Mouse (Mus musculus) embryo, embryonic 11.5 days (tissue): ENCODE measurements around the gene Gm14322.
"Not testable (repeated sequence)": the region's sequence is repeated elsewhere in the genome, so short reads cannot be mapped to it uniquely, and the experiment has no call there.

ENCODE experiments used
- DNase-seq: peaks from one replicate; pipeline ENCODE4 v3.0.0-alpha.2; 2012; ENCODE audit warnings: low read depth, low spot score

The Gm14322 gene

DNA sequence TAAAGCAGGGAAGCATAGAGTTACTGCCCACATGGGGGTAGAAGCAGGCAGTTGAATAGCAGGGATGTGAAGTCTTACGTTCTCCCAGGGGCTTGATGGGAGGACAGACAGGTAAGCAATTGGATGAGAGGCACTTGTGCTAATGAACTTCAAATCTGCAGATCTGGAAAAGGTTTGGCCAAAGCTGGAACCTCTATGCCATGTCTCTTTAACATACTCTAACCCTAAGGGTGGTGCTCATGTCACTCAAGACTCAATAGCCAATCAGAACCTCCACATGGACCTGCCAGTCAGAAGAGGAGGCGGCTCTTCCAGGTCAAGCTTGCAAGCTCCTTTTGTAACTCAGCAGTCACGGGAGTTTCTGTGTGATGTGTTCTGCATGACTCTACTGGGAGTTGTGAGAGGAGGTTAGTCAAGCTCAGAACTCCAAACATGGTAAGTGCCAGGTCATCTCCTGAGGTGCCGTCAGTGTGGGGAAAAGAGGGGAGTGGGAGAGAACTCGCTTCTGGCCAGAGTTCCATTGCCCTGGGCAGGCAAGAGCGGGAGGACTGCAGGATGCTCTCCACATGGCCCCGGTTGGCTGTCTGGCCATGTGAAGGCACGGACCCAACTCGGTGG, at the start of gene Gm14322:
Gm14322 (plus strand) TSS at position 348 of the 618 bp plus-strand sequence.
- DNase-seq, result not testable (repeated sequence)

DNA sequence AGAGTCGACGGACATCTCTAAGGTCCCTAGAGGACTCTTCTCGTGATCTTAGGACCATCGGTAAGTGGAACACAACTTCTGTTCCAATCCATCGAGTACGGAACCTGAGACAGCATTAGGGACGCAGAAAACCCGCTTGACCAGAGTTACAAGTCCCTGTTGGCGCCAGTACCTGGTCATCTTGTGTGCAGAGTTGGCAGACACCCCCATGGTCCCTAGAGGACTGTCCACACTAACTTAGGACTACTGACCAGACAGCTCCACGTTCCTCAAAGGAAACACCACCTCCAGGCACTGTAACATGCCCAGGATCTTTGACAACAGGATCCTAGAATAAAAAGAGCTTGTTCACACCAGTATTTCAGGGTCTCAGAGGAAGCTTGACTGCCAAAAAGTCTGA, 17.6 kb upstream of the Gm14322 start:
- DNase-seq, result not testable (repeated sequence)

DNA sequence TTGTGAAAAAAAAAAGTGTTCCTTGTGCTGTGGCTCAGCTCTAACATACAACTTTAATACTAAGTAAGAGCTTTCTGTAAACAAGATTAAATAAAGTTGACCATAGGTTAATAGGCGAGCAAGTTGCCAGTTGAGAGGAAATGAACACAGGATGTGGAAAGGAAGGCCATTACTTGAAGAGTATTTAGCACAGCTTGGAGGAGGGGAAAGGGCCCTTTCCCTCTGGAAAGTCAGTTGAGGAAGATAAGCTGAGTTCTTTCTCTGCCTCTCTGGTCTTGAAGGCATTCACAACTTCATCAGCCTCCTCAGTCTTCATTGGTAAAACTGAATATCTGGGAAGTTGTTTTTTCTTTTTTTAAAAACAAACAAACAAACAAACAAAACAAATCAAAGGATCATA, 28.3 kb downstream of the Gm14322 start:
- DNase-seq, result not testable (repeated sequence)

DNA sequence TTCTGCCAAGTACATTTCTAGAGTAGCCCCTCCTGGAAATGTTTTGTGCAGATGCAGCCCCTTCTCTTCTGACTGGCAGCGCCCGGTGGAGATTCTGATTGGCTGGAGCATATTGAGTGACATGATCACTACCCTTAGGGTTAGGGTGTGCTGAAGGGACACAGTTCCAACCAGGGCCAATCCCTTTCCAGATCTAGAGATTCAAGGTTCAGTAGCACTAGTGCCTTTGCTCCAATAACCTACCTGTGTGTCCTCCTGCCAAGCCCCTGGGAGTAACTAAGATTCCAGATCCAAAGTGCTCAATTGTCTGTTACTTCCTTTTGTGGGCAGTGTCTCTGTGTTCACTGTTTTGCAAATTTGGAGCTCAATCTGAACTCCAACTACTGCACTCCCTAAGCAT, 47.1 kb downstream of the Gm14322 start:
- DNase-seq, result not testable (repeated sequence)
